In genomic region chr4:120570438-120571069, GRCm38 (mm10) we compare ENCODE assay signal across 8 mouse cellular contexts. TPM values are rescaled to one million over a fixed set of nuclear protein-coding genes. Genes with fewer than 3 reads are reported as not detected.
DNase-seq lines count a peak whose midpoint lies in the region; ATAC-seq lines count a peak whose summit lies in the region.

No protein-coding gene starts in this region.

- H3K4me3 ChIP-seq in kidney, embryonic 16.5 days (ENCODE audit: low read length), result peak overlapping the region; percentile 89
- H3K4me3 ChIP-seq in hindbrain, embryonic 13.5 days, result peak overlapping the region; percentile 81
- peak overlapping the region; percentile 76 for H3K4me3 ChIP-seq in midbrain, embryonic 14.5 days (replicated peaks; ENCODE audit: low read depth, low read length)

- H3K4me2 ChIP-seq in kidney, embryonic 16.5 days (replicated peaks; ENCODE audit: low read depth, low read length), result peak overlapping the region; percentile 76
- peak overlapping the region; percentile 80 for H3K4me2 ChIP-seq in hindbrain, embryonic 13.5 days
- H3K4me2 ChIP-seq in midbrain, embryonic 14.5 days (ENCODE audit: low read length), result peak overlapping the region; percentile 68

- no peaks in the 10 kb centered on the region for H3K27me3 ChIP-seq in kidney, embryonic 16.5 days (ENCODE audit: insufficient read depth, low read length)
- no peaks in the 10 kb centered on the region for H3K27me3 ChIP-seq in hindbrain, embryonic 13.5 days
- no peaks in the 10 kb centered on the region for H3K27me3 ChIP-seq in midbrain, embryonic 14.5 days (ENCODE audit: control insufficient read depth, insufficient read depth, low read length)

- H3K4me1 ChIP-seq in kidney, embryonic 16.5 days (ENCODE audit: insufficient read depth, low read length), result peaks cover 32% of the 10 kb centered on the region
- H3K4me1 ChIP-seq in hindbrain, embryonic 13.5 days (replicated peaks), result peaks cover 26% of the 10 kb centered on the region
- H3K4me1 ChIP-seq in midbrain, embryonic 14.5 days (ENCODE audit: control insufficient read depth, insufficient read depth, low read length), result peaks cover 23% of the 10 kb centered on the region

- no peaks in the 10 kb centered on the region for H3K9me3 ChIP-seq in kidney, embryonic 16.5 days (ENCODE audit: low read length)
- H3K9me3 ChIP-seq in hindbrain, embryonic 13.5 days, result no peaks in the 10 kb centered on the region
- no peaks in the 10 kb centered on the region for H3K9me3 ChIP-seq in midbrain, embryonic 14.5 days (ENCODE audit: control insufficient read depth, low read length)

- no peaks in the 10 kb centered on the region for H3K36me3 ChIP-seq in kidney, embryonic 16.5 days (ENCODE audit: insufficient read depth, low read length)
- H3K36me3 ChIP-seq in hindbrain, embryonic 13.5 days, result 0 out of 2 replicates have a peak, but pooled peaks cover 3% of the 10 kb centered on the region
- 0 out of 2 replicates have a peak, but pooled peaks cover 2% of the 10 kb centered on the region for H3K36me3 ChIP-seq in midbrain, embryonic 14.5 days (ENCODE audit: control insufficient read depth, insufficient read depth, low read length)

- no peak for DNase-seq in kidney, adult 18-20 months
- DNase-seq in midbrain, embryonic 14.5 days, result no peak
- DNase-seq in cerebellum, adult 9-10 months, result no peak
- DNase-seq in urinary bladder, postnatal 10 days (ENCODE audit: low spot score), result no peak
- DNase-seq in MN1 (ENCODE audit: low spot score), result no peak

- peak overlapping the region; percentile 90 for H3K27ac ChIP-seq in kidney, embryonic 16.5 days (ENCODE audit: low read length)
- peak overlapping the region; percentile 96 for H3K27ac ChIP-seq in hindbrain, embryonic 13.5 days
- H3K27ac ChIP-seq in midbrain, embryonic 14.5 days (replicated peaks; ENCODE audit: low read depth, low read length), result peak overlapping the region; percentile 93

- WGBS in kidney, embryonic 16.5 days, result under 1% methylated on average over 27 of the region's 27 CpGs
- WGBS in hindbrain, embryonic 13.5 days, result 2% methylated on average over 27 of the region's 27 CpGs
- 2% methylated on average over 27 of the region's 27 CpGs for WGBS in midbrain, embryonic 14.5 days

- peak; percentile 75 for ATAC-seq in kidney, embryonic 16.5 days (ENCODE audit: low FRiP score, low TSS enrichment)
- peak; percentile 11 for ATAC-seq in activated CD4-positive, CD25-positive, alpha-beta regulatory T cell, adult 4 months
- peak; percentile 70 for ATAC-seq in hindbrain, embryonic 13.5 days (ENCODE audit: low FRiP score)
- ATAC-seq in midbrain, embryonic 14.5 days (ENCODE audit: low FRiP score, low TSS enrichment), result peak; percentile 74

- H3K9ac ChIP-seq in kidney, embryonic 16.5 days (replicated peaks; ENCODE audit: low read length), result peak overlapping the region; percentile 83
- peak overlapping the region; percentile 90 for H3K9ac ChIP-seq in hindbrain, embryonic 13.5 days
- peak overlapping the region; percentile 88 for H3K9ac ChIP-seq in midbrain, embryonic 14.5 days (replicated peaks; ENCODE audit: low read length)

RNA-seq across cellular contexts. Expression of gene Ctps, which starts 0.5 kb away (rescaled TPM):
- polyA plus RNA-seq in kidney, embryonic 16.5 days (2015; fragmentation: Nextera tagmentation; extraction: Ambion mirVana), result 73.7 and 79.0 TPM in 2 replicates
- polyA plus RNA-seq in activated CD4-positive, CD25-positive, alpha-beta regulatory T cell, adult 4 months (2017; shearing (Covaris generic)), result 10 to 100 TPM; 19.0 to 26.5 TPM
- polyA plus RNA-seq in hindbrain, embryonic 13.5 days (2015; fragmentation: Nextera tagmentation; extraction: Ambion mirVana), result 80.6 and 84.0 TPM in 2 replicates
- 77.0 and 95.2 TPM in 2 replicates for polyA plus RNA-seq in midbrain, embryonic 14.5 days (2014; fragmentation: Nextera tagmentation; extraction: Ambion mirVana)

RNA-seq across cellular contexts. Expression of gene Gm8439, which starts 18.0 kb away (rescaled TPM):
- not detected in 2 replicates for polyA plus RNA-seq in kidney, embryonic 16.5 days (2015; fragmentation: Nextera tagmentation; extraction: Ambion mirVana)
- polyA plus RNA-seq in activated CD4-positive, CD25-positive, alpha-beta regulatory T cell, adult 4 months (2017; shearing (Covaris generic)), result not detected
- not detected in 2 replicates for polyA plus RNA-seq in hindbrain, embryonic 13.5 days (2015; fragmentation: Nextera tagmentation; extraction: Ambion mirVana)
- not detected in 2 replicates for polyA plus RNA-seq in midbrain, embryonic 14.5 days (2014; fragmentation: Nextera tagmentation; extraction: Ambion mirVana)

RNA-seq across cellular contexts. Expression of gene Slfnl1, which starts 38.5 kb away (rescaled TPM):
- polyA plus RNA-seq in kidney, embryonic 16.5 days (2015; fragmentation: Nextera tagmentation; extraction: Ambion mirVana), result not detected in 2 replicates
- not detected for polyA plus RNA-seq in activated CD4-positive, CD25-positive, alpha-beta regulatory T cell, adult 4 months (2017; shearing (Covaris generic))
- polyA plus RNA-seq in hindbrain, embryonic 13.5 days (2015; fragmentation: Nextera tagmentation; extraction: Ambion mirVana), result not detected in 2 replicates
- not detected in 2 replicates for polyA plus RNA-seq in midbrain, embryonic 14.5 days (2014; fragmentation: Nextera tagmentation; extraction: Ambion mirVana)

Comparison
In these comparisons a context has a peak if more than half of its experiments do, and no peak if none do; other contexts are left out.
1. ATAC-seq: peak in every context shown above with its lines; median percentile 75 in kidney, embryonic 16.5 days; 74 in midbrain, embryonic 14.5 days; 70 in hindbrain, embryonic 13.5 days; 11 in activated CD4-positive, CD25-positive, alpha-beta regulatory T cell, adult 4 months.